Mouse (Mus musculus) left cerebral cortex, adult 6 months (tissue): Measurements from ENCODE around the gene Trim43b. TPM values are rescaled to one million over a fixed set of nuclear protein-coding genes. Genes with fewer than 3 reads are reported as not detected.

Experiments used
- long read RNA-seq, 2 experiments: library from polyadenylated mRNA; unstranded; transcript quantifications; one replicate each; pipeline ENCODE4 v2.0.0; 2019 to 2020
- polyA plus RNA-seq: library from polyadenylated mRNA; unstranded; fragments of <200 nt; fragmentation: Nextera tagmentation; gene quantifications from 2 replicates; pipeline ENCODE4 v1.2.3, GENCODE M21; 2021

Trim43b gene
- not detected in 2 replicates for polyA plus RNA-seq
- long read RNA-seq, experiment 1 = 0 reads
- long read RNA-seq, experiment 2 = 0 reads

GRCm38 (mm10) chr9:89092735-89093134 is at the start of gene Trim43b:
Gene Trim43b (minus strand): TSS chr9:89092835.

Other genes with a start within 250 kb of the Trim43b start
- gene Bcl2a1a, start 135.9 kb downstream of the Trim43b start, polyA plus RNA-seq = 1.1 and 1.5 TPM in 2 replicates
- gene Bcl2a1b, start 106.4 kb upstream of the Trim43b start, polyA plus RNA-seq = 4.6 and 5.0 TPM in 2 replicates
- not detected in 2 replicates for gene Gm29094, start 106.5 kb upstream of the Trim43b start, polyA plus RNA-seq
- 31.1 and 41.8 TPM in 2 replicates for gene Mthfs, start 117.8 kb upstream of the Trim43b start, polyA plus RNA-seq